Mouse (Mus musculus) liver, adult 2 months (tissue): ENCODE data around the gene Kcnk7.

Source experiments
- CTCF ChIP-seq: fragments of 200-500 bp; IDR thresholded peaks from 2 replicates; pipeline ENCODE4 v1.5.1; 2011; ENCODE audit warnings: low read depth, low read length, control low read depth
- POLR2A ChIP-seq: fragments of 200-500 bp; IDR thresholded peaks from 2 replicates; pipeline ENCODE4 v1.6.1; 2011; ENCODE audit warnings: low read length, control low read depth; ENCODE audit not compliant: insufficient read depth; ENCODE audit errors: extremely low read depth

- TF ChIP-seq CTCF (no peak), POLR2A (no peak)
These were observed 45.3 kb downstream of the Kcnk7 start for GRCm38 (mm10) chr19:5749476-5749875.
